Mouse (Mus musculus) layer of hippocampus, adult 9-10 months (tissue): ENCODE measurements at regions not wholly inside any gene's neighbourhood (a gene's known extent, or its start where the extent isn't known, plus 50 kb on each side); places are given as distances from the start of the nearest gene placed in this dataset.

ENCODE experiments used
- DNase-seq: peaks from one replicate; pipeline ENCODE4 v3.0.0; 2022; ENCODE audit warnings: low spot score

DNA sequence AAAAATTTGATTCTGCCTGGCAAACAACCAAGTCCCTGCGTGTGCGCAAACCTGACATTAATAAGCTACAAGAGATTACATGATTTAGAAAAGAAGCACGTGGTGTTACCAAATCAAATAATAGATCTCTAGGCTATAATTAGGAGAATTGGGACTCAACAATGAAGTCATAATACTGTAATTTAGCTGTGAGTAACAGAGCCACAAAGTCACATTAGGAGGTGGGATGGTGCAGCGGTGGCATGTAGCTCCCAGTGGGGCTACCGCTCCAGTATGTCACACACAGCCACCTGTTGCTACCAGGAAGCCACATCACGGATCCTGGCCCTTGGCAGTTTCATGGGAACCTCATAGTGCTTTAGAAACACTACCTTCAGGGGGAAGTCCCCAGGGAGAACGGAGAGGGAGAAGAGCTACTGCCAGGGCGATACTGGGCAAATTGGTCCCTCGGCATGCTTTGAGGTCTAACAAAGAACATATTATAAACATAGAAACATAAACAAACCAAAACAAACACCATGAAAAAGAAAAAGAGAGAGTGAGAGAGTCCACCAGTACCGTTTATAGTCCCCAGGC lies 551.2 kb downstream of the Insc start:
- no peak for DNase-seq

- peak; percentile 7 for DNase-seq
These were observed 556.7 kb downstream of the Insc start for GRCm38 (mm10) chr7:115300241-115300640.

DNA sequence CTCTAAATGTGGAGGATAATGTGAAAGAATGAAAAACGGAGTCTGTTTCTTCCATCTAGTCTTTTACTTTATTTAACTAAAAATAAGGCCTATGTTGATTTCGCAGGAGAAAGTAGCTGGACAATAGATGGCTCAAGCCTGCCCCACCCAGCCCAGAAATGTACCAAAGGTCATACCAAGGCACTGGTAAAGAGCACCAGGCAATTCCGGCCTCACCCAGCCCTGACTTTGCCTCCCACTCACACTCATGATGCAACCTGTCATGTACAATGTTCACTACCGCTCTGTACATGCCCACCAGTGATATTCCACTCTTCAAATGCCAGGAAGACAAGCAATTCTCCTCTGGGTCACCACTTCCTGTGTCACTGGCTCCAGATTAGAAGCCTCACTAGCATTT lies 564.9 kb downstream of the Insc start:
- no peak for DNase-seq

DNA sequence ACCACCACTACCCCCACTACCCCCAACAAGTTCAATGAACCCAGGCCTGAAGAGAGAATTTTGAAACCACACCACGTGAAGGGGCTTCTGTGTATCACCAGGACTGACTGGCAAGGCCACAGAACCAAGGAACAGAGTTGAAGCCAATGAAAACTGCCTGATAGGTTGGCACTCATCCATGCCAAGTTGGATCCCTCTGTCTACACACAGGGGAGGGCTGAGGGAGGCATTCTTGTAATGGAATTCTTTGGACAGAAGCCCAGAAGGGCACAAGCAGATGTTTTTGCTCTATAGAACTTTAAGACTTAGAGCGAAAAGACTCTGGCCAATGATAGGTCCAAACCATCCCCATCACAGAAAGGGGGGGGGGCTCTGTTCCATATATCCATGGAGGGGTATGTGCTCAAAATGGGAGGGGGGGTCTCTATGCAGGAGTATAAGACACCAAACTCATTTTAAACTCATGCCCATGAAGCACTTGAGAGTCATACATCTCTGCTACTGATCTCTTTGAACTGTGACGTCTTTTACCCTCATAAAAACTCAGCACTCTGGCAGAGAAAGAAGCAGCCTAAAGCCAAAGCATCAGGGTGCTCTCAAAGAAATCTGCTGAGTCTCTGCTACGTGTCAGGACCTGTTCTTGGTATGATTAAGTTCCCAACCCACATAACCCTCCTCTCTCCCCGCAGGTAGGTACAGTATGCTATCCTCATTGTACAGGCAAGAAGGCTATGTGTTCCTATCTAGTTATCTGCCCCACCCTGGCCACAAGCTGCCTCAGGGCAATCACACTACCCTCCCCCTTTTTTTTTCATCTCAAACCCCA lies 567.1 kb downstream of the Insc start:
- DNase-seq, result no peak

- DNase-seq, result no peak
These were observed 576.0 kb downstream of the Insc start for GRCm38 (mm10) chr7:115319504-115319903.

- no peak for DNase-seq
These were observed 579.5 kb downstream of the Insc start for GRCm38 (mm10) chr7:115322989-115323388.

- DNase-seq, result no peak
These were observed 584.8 kb downstream of the Insc start for GRCm38 (mm10) chr7:115328300-115328699.

GRCm38 (mm10) chr7:115331698-115332097 lies 588.2 kb downstream of the Insc start:
- no peak for DNase-seq

DNA sequence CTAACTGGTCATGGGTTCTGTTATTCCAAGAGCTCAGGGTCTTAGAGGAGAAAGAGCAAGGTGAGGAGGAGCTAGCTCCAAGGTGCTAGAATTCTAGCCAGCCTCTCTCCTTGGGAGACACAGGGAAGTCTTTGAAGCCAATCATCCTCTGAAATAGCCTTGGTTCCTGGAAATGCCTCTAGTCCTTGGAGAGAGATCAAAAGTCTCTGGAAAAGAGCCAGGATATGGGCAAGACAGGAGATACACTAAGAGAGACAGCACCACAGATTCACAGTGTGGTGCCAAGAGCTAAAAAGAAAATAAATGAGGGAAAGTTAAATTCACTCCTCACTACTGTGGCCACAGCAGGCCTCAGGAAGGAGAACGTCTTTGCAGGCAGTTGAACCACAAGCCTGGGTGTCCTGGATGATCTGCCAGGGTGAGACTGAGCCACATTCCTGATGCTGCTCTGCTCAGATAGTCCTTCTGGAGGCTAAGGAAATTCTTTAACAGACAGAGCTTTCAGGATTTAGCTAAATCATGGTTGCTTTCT lies 589.6 kb downstream of the Insc start:
- no peak for DNase-seq

DNA sequence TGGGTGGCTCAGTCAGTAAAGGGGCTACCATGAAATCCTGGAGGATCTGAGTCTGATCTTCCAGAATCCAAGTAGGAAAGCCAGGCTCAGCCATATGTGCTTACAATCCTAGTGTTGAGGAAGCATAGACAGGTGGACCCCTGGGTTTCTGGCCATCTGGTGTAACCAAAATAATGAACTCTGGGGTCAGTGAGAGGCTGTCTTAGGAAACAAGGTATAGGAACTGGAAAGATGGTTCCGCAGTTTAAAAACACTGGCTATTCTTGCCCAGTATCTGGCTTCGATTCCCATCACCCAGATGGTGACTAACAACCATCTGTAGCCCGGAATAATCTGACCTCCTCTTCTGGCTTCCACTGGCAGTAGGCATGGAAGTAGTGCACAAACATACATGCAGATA lies 591.6 kb downstream of the Insc start:
- DNase-seq, result no peak

DNA sequence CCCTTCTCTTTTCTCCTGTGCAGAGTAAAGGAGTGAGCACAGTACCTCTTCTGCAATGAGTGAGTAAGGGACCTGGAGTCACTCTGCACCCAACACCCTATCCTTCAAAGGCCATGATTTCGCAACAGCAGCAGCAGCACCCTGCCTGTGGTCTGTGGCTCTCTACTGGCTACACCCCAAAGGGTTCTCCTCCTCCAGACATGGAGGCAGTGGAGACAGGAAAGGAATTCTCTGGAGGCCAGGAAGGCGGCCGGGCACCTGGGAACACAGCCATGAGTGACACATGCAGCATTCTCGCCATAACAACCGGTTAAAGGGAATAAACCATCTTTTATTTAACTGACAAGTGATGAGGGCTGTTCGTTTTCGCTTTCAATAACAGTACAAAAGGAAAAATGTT lies 596.7 kb downstream of the Insc start:
- no peak for DNase-seq

- DNase-seq, result no peak
These were observed 597.5 kb downstream of the Insc start for GRCm38 (mm10) chr7:115341007-115341406.

DNA sequence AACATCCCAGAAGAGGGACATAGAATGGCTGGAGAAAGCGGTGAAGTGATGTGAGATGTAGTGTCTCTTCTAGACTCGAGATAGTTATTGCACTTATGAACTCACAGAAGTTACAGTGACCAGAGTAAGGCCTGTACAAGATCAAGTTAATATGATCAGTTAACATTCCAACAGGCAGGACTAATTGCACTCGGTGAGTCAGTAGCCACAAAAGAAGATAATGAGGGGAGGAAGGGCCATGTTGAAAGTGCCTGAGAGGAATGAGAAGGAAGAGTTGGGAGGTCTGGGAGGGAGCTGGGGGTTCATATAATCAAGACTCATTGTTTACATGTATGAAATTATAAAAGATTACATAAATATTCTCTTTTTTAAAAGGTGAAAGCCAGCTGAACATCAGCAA lies 602.3 kb downstream of the Insc start:
- no peak for DNase-seq

DNA sequence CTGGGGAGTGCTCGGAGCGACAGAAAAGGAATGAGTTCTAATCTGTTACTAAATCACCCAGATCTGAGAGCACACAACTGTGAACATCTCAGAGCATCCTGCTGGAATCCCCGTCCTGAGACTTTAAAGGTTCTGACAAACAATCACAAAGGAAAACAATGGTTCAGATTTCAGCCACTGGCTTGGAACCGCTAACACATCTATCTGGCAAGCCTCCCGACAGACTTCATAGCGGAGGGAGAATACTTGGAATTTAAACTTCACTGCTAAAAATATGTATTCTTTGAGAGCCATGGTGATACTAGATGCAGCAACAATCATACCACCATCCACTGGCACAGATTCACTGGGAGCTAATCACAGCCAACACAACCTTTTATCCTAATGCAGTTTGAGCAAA lies 615.2 kb downstream of the Insc start:
- DNase-seq, result no peak

- no peak for DNase-seq
These were observed 616.6 kb downstream of the Insc start for GRCm38 (mm10) chr7:115360142-115360541.

DNA sequence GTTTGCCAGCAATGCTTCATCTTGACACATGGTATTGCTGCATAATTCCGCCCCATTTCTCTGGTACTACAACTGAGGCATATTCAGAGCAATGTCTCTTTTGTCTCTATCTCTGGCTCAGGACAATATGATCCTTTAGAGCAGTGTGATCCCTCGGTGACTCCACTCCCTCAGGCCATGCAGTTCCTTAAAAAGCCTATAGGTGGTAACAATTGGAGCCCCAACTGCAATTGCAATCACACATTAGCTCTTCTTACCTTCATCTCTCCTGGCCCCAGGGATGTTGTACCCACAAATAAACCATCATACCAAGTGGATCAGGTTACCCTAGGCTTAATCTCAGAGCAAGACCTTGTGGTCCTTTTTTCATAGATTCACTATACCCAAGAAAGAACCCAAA lies 618.6 kb downstream of the Insc start:
- DNase-seq, result no peak

DNA sequence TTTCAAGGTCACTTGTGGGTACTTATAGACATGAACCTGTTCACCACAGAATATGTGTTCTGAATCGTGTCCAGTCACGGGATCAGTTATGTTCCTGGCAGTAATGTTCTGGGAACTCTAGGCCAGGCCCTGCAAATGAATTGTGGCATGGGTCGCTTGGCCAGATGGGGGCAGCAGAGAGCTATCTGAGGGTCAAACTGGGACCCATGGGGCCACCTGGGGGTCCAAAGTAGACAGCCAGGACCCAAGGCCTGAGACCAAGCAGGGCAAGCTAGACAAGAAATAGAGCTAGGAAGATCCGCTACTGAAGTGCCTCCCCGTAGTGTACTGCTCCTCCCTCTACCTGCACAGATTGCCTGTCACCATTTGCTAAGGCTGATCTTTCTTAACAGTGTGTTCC lies 623.4 kb downstream of the Insc start:
- no peak for DNase-seq

DNA sequence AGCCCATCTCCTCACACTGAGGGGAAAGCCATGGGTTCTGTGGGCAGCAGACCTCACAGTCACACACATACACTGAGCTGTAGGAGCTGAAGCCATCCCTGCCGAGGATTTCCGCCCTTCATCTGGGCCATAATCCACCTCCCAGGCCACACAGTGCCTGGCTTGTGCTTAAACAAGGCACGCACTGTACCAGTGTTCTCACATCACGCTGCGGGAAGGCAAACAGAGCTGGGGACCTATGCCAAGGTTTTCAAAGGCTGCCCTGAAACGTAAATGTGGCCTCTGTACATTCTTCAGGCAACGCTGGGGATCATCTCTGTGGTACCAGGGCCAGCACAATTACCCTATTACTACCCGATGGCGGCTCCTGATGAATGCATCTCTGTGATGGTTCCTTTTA lies 627.6 kb downstream of the Insc start:
- no peak for DNase-seq

GRCm38 (mm10) chr7:115372921-115373320 lies 629.4 kb downstream of the Insc start:
- DNase-seq, result no peak

DNA sequence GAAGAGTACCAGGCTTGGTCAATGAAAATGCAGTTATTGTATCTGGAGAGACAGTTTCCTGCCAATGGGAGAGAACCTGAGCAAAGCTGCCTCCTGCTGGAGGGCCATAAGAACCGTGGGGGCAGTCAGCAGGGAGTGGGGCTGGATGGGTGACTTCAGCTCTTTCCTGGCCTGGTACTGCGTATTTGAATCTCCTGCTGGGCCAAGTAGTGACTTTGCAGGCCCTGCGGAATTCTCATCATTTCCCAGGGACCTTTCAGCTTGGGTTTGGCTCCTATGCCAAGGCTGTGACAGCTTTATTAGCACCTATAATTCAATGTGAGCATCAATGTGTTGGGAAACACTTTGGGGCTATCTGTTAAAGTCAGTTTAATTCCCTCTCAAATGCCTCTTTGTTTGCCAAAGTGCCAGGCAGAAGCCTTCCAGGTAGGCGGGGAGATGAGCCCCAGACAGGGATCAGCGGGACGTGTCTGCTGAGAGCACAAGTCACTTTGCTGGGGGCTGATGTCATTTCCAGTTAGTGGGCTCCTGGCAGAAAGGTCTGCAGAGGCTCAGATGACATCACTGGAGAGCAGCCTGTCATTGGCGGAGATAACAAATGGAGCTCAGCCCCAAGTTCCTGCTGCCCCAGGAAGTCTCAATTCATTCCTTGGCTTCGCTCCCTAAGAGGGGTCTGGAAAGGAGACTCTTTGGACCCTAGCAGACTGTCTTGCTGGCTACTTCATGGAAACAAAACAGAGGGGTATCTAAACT lies 630.5 kb downstream of the Insc start:
- DNase-seq, result no peak

GRCm38 (mm10) chr7:115376067-115376466 lies 632.6 kb downstream of the Insc start:
- no peak for DNase-seq

- no peak for DNase-seq
These were observed 635.3 kb downstream of the Insc start for GRCm38 (mm10) chr7:115378836-115379235.

DNA sequence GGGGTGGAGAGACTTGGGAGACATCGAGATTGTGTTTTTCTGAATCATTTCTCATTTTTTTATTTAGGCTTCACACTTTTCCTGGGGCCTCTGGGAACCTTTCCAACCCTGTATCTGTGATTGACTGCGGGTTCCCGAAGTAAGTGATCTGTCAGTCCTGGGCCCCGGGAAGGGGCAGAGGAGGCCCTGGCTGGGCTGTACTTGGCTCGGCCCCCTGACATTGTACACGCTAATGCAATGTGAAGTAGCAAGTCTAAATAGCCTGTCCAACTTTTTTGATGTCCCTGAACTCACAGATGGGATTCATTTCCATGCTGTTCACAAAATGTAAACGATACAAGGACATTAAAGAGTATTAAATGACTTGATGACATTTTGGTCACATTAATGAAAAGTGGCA lies 636.1 kb downstream of the Insc start:
- DNase-seq, result no peak
